Mouse (Mus musculus) c-Kit-positive CD71-positive TER-119-positive erythroid progenitor cells, embryonic 14.5 days (primary cell): ENCODE data around the gene Catsper1.

Source experiments
- DNase-seq: peaks from one replicate; pipeline ENCODE4 v3.0.0-alpha.2; 2013; ENCODE audit warnings: low spot score

The Catsper1 gene

GRCm38 (mm10) chr19:5353609-5354008 is 18.1 kb downstream of the Catsper1 start:
- no peak for DNase-seq

GRCm38 (mm10) chr19:5356080-5356479 is 20.5 kb downstream of the Catsper1 start:
- no peak for DNase-seq

GRCm38 (mm10) chr19:5362186-5362585 is 26.6 kb downstream of the Catsper1 start:
- no peak for DNase-seq

- no peak for DNase-seq
Observed at GRCm38 (mm10) chr19:5364124-5364523, 28.6 kb downstream of the Catsper1 start.

GRCm38 (mm10) chr19:5365751-5366150 is 30.2 kb downstream of the Catsper1 start:
- no peak for DNase-seq

- peak; percentile 97 for DNase-seq
Observed at GRCm38 (mm10) chr19:5366175-5367052, 30.9 kb downstream of the Catsper1 start, which contains the start of gene Eif1ad. Eif1ad (plus strand) TSS chr19:5366741.

- DNase-seq = no peak
Observed at GRCm38 (mm10) chr19:5367053-5367359, 31.5 kb downstream of the Catsper1 start, which contains the start of gene Banf1. Banf1 (minus strand) TSS chr19:5367168.

GRCm38 (mm10) chr19:5367455-5367854 is 31.9 kb downstream of the Catsper1 start:
- peak; percentile 37 for DNase-seq

- no peak for DNase-seq
Observed at GRCm38 (mm10) chr19:5370932-5371331, 35.4 kb downstream of the Catsper1 start.

GRCm38 (mm10) chr19:5372724-5373123 is 37.2 kb downstream of the Catsper1 start:
- no peak for DNase-seq

GRCm38 (mm10) chr19:5374177-5374576 is 38.6 kb downstream of the Catsper1 start:
- DNase-seq = no peak

GRCm38 (mm10) chr19:5374748-5375147 is 39.2 kb downstream of the Catsper1 start:
- DNase-seq = no peak

GRCm38 (mm10) chr19:5377446-5377845 is 41.9 kb downstream of the Catsper1 start:
- no peak for DNase-seq

- DNase-seq = no peak
Observed at GRCm38 (mm10) chr19:5383326-5383725, 47.8 kb downstream of the Catsper1 start.

GRCm38 (mm10) chr19:5384715-5385114 is 49.2 kb downstream of the Catsper1 start:
- no peak for DNase-seq

GRCm38 (mm10) chr19:5388011-5388441 is 52.5 kb downstream of the Catsper1 start:
- DNase-seq = no peak

GRCm38 (mm10) chr19:5388588-5389242 is 53.2 kb downstream of the Catsper1 start, which contains the start of gene Sart1:
Sart1 (minus strand) TSS chr19:5388703.
- peak; percentile 92 for DNase-seq

GRCm38 (mm10) chr19:5389647-5390046 is 54.1 kb downstream of the Catsper1 start:
- peak; percentile 65 for DNase-seq

- DNase-seq = no peak
Observed at GRCm38 (mm10) chr19:5390416-5390815, 54.9 kb downstream of the Catsper1 start.

GRCm38 (mm10) chr19:5392892-5393291 is 57.4 kb downstream of the Catsper1 start:
- DNase-seq = no peak
